31 mouse cellular contexts compared by ENCODE assay signal in genomic region chr1:51743756-51744425, GRCm38 (mm10).
DNase-seq lines count a peak whose midpoint lies in the region; ATAC-seq and TF ChIP-seq lines count a peak whose summit lies in the region.
"Had no signal": no experiment of that assay in that cellular context is flagged by ENCODE, and none has a peak within 500 bp of the region (broad histone marks: within the 10 kb centered on the region; RNA-seq: fewer than 3 reads in every experiment).

No protein-coding gene starts in this region.

- 0 out of 2 replicates have a peak, but pooled peaks have one; percentile 14 for ATAC-seq in forebrain, embryonic 15.5 days (replicated peaks)
- ATAC-seq in forebrain, embryonic 16.5 days, result no peak
- ATAC-seq: forebrain, embryonic 13.5 days; liver, embryonic 12.5 days; liver, postnatal 0 days; Patski had no signal

- H3K36me3 ChIP-seq in forebrain, embryonic 15.5 days, result no peaks in the 10 kb centered on the region
- H3K36me3 ChIP-seq in forebrain, embryonic 16.5 days (ENCODE audit: control insufficient read depth, insufficient read depth), result peaks cover under 1% of the 10 kb centered on the region
- no peaks in the 10 kb centered on the region for H3K36me3 ChIP-seq in ES-Bruce4 (ENCODE audit: control insufficient read depth, insufficient read depth, low read length, poor library complexity, severe bottlenecking)
- H3K36me3 ChIP-seq: embryonic facial prominence, embryonic 15.5 days; liver, embryonic 12.5 days; neural tube, embryonic 15.5 days had no signal

- TF ChIP-seq POLR2A in ES-Bruce4 (IDR thresholded peaks at IDR 0.05; ENCODE audit: insufficient read depth, low read length), result no peak
- TF ChIP-seq POLR2A in brain, embryonic 14.5 days (IDR thresholded peaks at IDR 0.05; ENCODE audit: borderline replicate concordance, extremely low read depth, insufficient read depth, insufficient read length, poor library complexity, severe bottlenecking), result no peak

- no peaks in the 10 kb centered on the region for H3K9me3 ChIP-seq in forebrain, embryonic 15.5 days
- no peaks in the 10 kb centered on the region for H3K9me3 ChIP-seq in forebrain, embryonic 16.5 days (ENCODE audit: control insufficient read depth, low read length)
- H3K9me3 ChIP-seq in ES-Bruce4 (replicated peaks; ENCODE audit: control insufficient read depth, insufficient read depth, low read length, poor library complexity, severe bottlenecking), result no peaks in the 10 kb centered on the region
- H3K9me3 ChIP-seq: embryonic facial prominence, embryonic 10.5 days; embryonic facial prominence, embryonic 15.5 days; forebrain, embryonic 13.5 days; heart, embryonic 12.5 days; liver, embryonic 12.5 days; megakaryocyte, embryonic 14.5 days; midbrain, embryonic 12.5 days; neural tube, embryonic 15.5 days had no signal

- H3K4me2 ChIP-seq in forebrain, embryonic 15.5 days (replicated peaks), result no peak overlapping the region
- H3K4me2 ChIP-seq in forebrain, embryonic 16.5 days (ENCODE audit: low read length), result no peak overlapping the region
- H3K4me2 ChIP-seq: embryonic facial prominence, embryonic 15.5 days; forebrain, embryonic 13.5 days; heart, embryonic 12.5 days; hindbrain, embryonic 14.5 days; liver, embryonic 12.5 days; midbrain, embryonic 12.5 days; neural tube, embryonic 15.5 days had no signal

- no peak overlapping the region for H3K27ac ChIP-seq in forebrain, embryonic 15.5 days (replicated peaks)
- H3K27ac ChIP-seq in forebrain, embryonic 16.5 days (ENCODE audit: low read length), result no peak overlapping the region
- peak overlapping the region; percentile 51 for H3K27ac ChIP-seq in ES-Bruce4 (ENCODE audit: insufficient read depth, low read length)
- H3K27ac ChIP-seq: embryonic facial prominence, embryonic 10.5 days; embryonic facial prominence, embryonic 15.5 days; forebrain, embryonic 13.5 days; heart, adult 2 months; hindbrain, embryonic 14.5 days; left cerebral cortex, adult 2 months; liver, embryonic 12.5 days; midbrain, embryonic 12.5 days; neural tube, embryonic 15.5 days; stomach, postnatal 0 days had no signal

- H3K27me3 ChIP-seq in forebrain, embryonic 15.5 days, result no peaks in the 10 kb centered on the region
- no peaks in the 10 kb centered on the region for H3K27me3 ChIP-seq in forebrain, embryonic 16.5 days (replicated peaks; ENCODE audit: control insufficient read depth, insufficient read depth, low read length)
- H3K27me3 ChIP-seq in ES-Bruce4 (ENCODE audit: control insufficient read depth, insufficient read depth, low read length, poor library complexity, severe bottlenecking), result no peaks in the 10 kb centered on the region
- H3K27me3 ChIP-seq: embryonic facial prominence, embryonic 15.5 days; forebrain, embryonic 13.5 days; heart, embryonic 12.5 days; liver, embryonic 12.5 days; megakaryocyte, embryonic 14.5 days; midbrain, embryonic 12.5 days; neural tube, embryonic 15.5 days; Patski had no signal

- 0 out of 2 replicates have a peak, but pooled peaks cover 4% of the 10 kb centered on the region for H3K4me1 ChIP-seq in forebrain, embryonic 15.5 days
- no peaks in the 10 kb centered on the region for H3K4me1 ChIP-seq in forebrain, embryonic 16.5 days (replicated peaks; ENCODE audit: control insufficient read depth, insufficient read depth, low read length)
- H3K4me1 ChIP-seq in ES-Bruce4 (ENCODE audit: control insufficient read depth, insufficient read depth, low read length), result peaks cover 5% of the 10 kb centered on the region
- H3K4me1 ChIP-seq: megakaryocyte, embryonic 14.5 days had no signal

- no peak overlapping the region for H3K4me3 ChIP-seq in forebrain, embryonic 15.5 days
- H3K4me3 ChIP-seq in forebrain, embryonic 16.5 days (replicated peaks; ENCODE audit: low read length), result no peak overlapping the region
- H3K4me3 ChIP-seq in ES-Bruce4 (ENCODE audit: low read depth, low read length), result no peak overlapping the region
- H3K4me3 ChIP-seq: embryonic facial prominence, embryonic 10.5 days; embryonic facial prominence, embryonic 15.5 days; forebrain, embryonic 13.5 days; gastrocnemius, adult 2 months; heart, adult 2 months; heart, embryonic 12.5 days; left cerebral cortex, adult 2 months; liver, embryonic 12.5 days; megakaryocyte, embryonic 14.5 days; midbrain, embryonic 12.5 days; neural tube, embryonic 15.5 days had no signal

- peak; percentile 4 for DNase-seq in 3T3-L1 (ENCODE audit: low read depth, low spot score)
- DNase-seq in brain, embryonic 14.5 days (ENCODE audit: low read depth), result peak; percentile 30
- DNase-seq in thymus, adult 18-20 months, result no peak
- DNase-seq in right cerebral cortex, postnatal 10 days (ENCODE audit: low spot score in 2 of 2), result no peak
- DNase-seq: adrenal gland, postnatal 25 days; B cell, adult 2 months; cerebellum, adult 8-10 months; cerebellum, postnatal 25 days; gastrocnemius, adult 2 months; gastrocnemius, postnatal 36 days; heart, adult 2 months; kidney, adult 11 months; kidney, postnatal 14 days; liver, postnatal 0 days; lung, postnatal 4 days; thymus, postnatal 4 days had no signal

- no peak for TF ChIP-seq CTCF in ES-Bruce4 (IDR thresholded peaks at IDR 0.05; ENCODE audit: low read depth, low read length)
- TF ChIP-seq CTCF in brain, embryonic 14.5 days (IDR thresholded peaks at IDR 0.05; ENCODE audit: borderline replicate concordance, extremely low read depth, insufficient read depth, insufficient read length), result no peak

- TF ChIP-seq EP300 in ES-Bruce4 (IDR thresholded peaks at IDR 0.05; ENCODE audit: insufficient read depth, low read depth, low read length), result no peak

- WGBS in forebrain, embryonic 15.5 days, result 84% methylated on average over 3 of the region's 3 CpGs
- WGBS in forebrain, embryonic 16.5 days, result 92% methylated on average over 3 of the region's 3 CpGs

- no peak overlapping the region for H3K9ac ChIP-seq in forebrain, embryonic 15.5 days (replicated peaks)
- no peak overlapping the region for H3K9ac ChIP-seq in forebrain, embryonic 16.5 days (replicated peaks; ENCODE audit: low read depth, low read length)
- H3K9ac ChIP-seq in ES-Bruce4 (ENCODE audit: low read depth, poor library complexity, severe bottlenecking), result no peak overlapping the region
- H3K9ac ChIP-seq: embryonic facial prominence, embryonic 15.5 days; forebrain, embryonic 13.5 days; heart, embryonic 12.5 days; hindbrain, embryonic 14.5 days; liver, embryonic 12.5 days; liver, postnatal 0 days; midbrain, embryonic 12.5 days; neural tube, embryonic 15.5 days had no signal

Comparison
In these comparisons a context has a peak if more than half of its experiments do, and no peak if none do; other contexts are left out.
1. DNase-seq: peak in 3T3-L1 (single experiment) and brain, embryonic 14.5 days (single experiment); none in thymus, adult 18-20 months (0 of 2) and right cerebral cortex, postnatal 10 days (0 of 2).